Mouse (Mus musculus): ENCODE data around the gene Susd4. TPM values are rescaled to one million over a fixed set of nuclear protein-coding genes. Genes with fewer than 3 reads are reported as not detected.

Gene Susd4
- polyA plus RNA-seq, 1 experiment = not detected

DNA sequence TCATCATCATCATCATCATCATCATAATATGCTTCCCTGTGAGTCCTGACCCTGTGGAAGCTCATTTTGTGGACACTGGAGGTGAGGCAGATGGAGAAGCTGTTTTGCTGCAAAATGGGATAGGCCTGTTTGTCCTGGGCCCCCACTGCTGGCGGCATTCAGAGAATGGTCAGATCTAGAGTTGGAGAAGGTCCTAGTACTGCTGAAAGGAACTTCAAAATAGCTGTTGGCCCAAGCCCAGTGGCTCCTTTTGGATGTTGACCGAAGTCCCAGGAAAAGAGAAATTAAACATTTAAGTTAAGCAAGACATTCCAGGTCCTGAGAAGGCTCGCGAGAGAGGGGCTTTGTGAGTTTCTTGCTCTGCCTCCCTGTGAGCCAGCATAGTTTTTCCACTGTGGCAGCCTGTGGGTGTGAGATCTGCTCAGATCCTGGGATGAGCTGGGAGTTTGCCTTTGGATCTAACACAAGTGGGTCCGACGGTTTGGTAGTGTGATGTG is 15.4 kb downstream of the Susd4 start:
- no peaks in the 10 kb centered on the region for H3K36me3 ChIP-seq (ENCODE audit: control insufficient read depth)
- TF ChIP-seq TAL1 (IDR thresholded peaks at IDR 0.05; ENCODE audit: low read length) = no peak
- TF ChIP-seq GATA1 (IDR thresholded peaks at IDR 0.05; ENCODE audit: low read length) = no peak
- no peaks in the 10 kb centered on the region for H3K27me3 ChIP-seq (ENCODE audit: control insufficient read depth)
- no peaks in the 10 kb centered on the region for H3K9me3 ChIP-seq (ENCODE audit: control insufficient read depth, low read length)
- no peaks in the 10 kb centered on the region for H3K4me1 ChIP-seq (ENCODE audit: control insufficient read depth)
- no peak overlapping the region for H3K4me3 ChIP-seq (replicated peaks)

DNA sequence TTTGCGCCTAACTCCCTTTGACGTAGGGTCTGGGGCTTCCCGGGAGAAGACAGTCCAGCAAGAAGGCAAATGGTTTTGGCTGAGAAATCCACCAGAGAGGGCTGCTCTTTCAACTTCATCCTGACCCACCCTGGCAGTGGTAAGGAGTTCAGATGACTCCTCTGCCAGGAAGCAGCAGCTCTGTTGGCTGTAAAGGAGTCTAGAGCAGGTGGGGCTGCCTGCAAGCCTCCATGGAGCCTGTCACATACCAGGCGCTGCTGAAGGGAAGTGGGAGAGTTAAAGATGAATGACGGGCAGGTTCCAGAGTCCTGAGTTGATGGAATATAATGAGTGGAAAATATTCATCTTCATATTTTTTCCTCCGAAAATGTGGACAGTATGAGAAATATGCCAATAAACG is 20.1 kb downstream of the Susd4 start:
- no peaks in the 10 kb centered on the region for H3K9me3 ChIP-seq (ENCODE audit: control insufficient read depth, low read length)
- no peaks in the 10 kb centered on the region for H3K4me1 ChIP-seq (ENCODE audit: control insufficient read depth)
- TF ChIP-seq TAL1 (IDR thresholded peaks at IDR 0.05; ENCODE audit: low read length) (no peak), GATA1 (IDR thresholded peaks at IDR 0.05; ENCODE audit: low read length) (no peak)
- no peaks in the 10 kb centered on the region for H3K36me3 ChIP-seq (ENCODE audit: control insufficient read depth)
- H3K4me3 ChIP-seq (replicated peaks) = no peak overlapping the region
- H3K27me3 ChIP-seq (ENCODE audit: control insufficient read depth) = no peaks in the 10 kb centered on the region

DNA sequence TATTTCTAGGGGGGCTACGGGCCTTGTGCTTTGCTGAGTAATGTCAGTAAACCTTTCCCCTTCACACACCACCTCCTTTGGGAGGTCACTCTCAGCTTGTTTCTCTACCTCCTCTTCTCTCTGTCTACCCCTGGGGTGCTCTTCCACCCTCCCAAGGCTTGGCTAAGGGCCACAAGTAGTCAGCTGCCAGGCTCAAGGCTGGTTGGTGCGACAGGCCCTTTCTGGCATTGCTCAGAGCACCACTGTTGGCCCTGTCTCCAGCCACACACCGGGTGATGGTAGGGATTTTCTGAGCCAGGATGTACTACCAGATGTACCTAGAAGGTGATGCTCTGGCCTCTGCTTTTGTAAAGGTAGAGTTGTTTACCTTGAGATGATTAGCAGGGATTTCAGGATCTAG is 21.1 kb downstream of the Susd4 start:
- H3K9me3 ChIP-seq (ENCODE audit: control insufficient read depth, low read length) = no peaks in the 10 kb centered on the region
- H3K4me3 ChIP-seq (replicated peaks) = no peak overlapping the region
- TF ChIP-seq TAL1 (IDR thresholded peaks at IDR 0.05; ENCODE audit: low read length) (no peak), GATA1 (IDR thresholded peaks at IDR 0.05; ENCODE audit: low read length) (no peak)

DNA sequence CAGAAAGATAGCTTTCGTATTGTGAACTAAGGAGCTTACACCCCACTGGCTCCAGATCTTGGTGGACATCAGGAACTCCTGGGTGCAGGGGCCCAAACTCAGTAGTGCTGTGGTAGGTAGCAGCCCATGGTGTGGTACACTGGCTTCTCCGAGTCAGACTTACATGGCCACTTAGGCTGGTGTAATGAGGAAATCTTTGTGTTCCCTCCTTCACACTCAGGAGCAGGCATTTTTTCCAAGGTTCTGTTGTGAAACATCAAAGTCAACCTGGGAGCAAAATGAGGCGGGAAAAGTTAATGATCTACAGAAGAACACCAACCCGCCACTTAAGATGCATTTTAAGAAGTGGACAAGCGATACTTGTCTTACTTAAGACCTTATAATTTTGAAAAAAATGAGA is 21.8 kb downstream of the Susd4 start:
- TF ChIP-seq GATA1 (IDR thresholded peaks at IDR 0.05; ENCODE audit: low read length) (no peak), TAL1 (IDR thresholded peaks at IDR 0.05; ENCODE audit: low read length) (no peak)
- H3K27me3 ChIP-seq (ENCODE audit: control insufficient read depth) = no peaks in the 10 kb centered on the region
- no peak overlapping the region for H3K4me3 ChIP-seq (replicated peaks)
- no peaks in the 10 kb centered on the region for H3K36me3 ChIP-seq (ENCODE audit: control insufficient read depth)
- H3K9me3 ChIP-seq (ENCODE audit: control insufficient read depth, low read length) = no peaks in the 10 kb centered on the region
- H3K4me1 ChIP-seq (ENCODE audit: control insufficient read depth) = no peaks in the 10 kb centered on the region

More for the DNA sequence above, 21.1 kb downstream of the Susd4 start:
- Histone ChIP-seq H3K4me1 (ENCODE audit: control insufficient read depth) (no peaks in the 10 kb centered on the region), H3K36me3 (ENCODE audit: control insufficient read depth) (no peaks in the 10 kb centered on the region), H3K27me3 (ENCODE audit: control insufficient read depth) (no peaks in the 10 kb centered on the region)

DNA sequence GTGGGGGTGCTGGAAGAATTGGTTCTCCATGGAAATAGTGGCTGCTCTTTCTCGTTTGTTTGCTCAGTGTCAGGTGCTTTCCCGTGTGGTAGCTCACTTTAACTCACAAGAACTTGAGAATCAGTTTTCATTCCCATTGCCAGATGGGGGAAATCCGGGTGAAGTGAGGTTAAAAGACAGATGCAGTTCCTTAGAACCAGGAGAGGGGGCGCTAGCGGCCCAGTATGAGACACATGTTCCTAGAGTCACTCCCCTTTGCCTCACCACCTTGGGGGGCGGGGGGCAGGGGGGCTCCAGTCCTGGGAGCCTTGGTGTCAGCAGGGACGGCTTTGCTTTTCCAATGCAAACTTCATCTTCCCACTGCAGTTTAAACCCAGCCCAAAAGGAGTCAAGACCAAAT is 23.4 kb downstream of the Susd4 start:
- Histone ChIP-seq H3K27me3 (ENCODE audit: control insufficient read depth) (no peaks in the 10 kb centered on the region), H3K9me3 (ENCODE audit: control insufficient read depth, low read length) (no peaks in the 10 kb centered on the region; the same call in 1 of the 2 replicates), H3K4me1 (ENCODE audit: control insufficient read depth) (no peaks in the 10 kb centered on the region), H3K4me3 (replicated peaks) (no peak overlapping the region), H3K36me3 (ENCODE audit: control insufficient read depth) (no peaks in the 10 kb centered on the region)
- TF ChIP-seq GATA1 (IDR thresholded peaks at IDR 0.05; ENCODE audit: low read length) (no peak), TAL1 (IDR thresholded peaks at IDR 0.05; ENCODE audit: low read length) (no peak)

DNA sequence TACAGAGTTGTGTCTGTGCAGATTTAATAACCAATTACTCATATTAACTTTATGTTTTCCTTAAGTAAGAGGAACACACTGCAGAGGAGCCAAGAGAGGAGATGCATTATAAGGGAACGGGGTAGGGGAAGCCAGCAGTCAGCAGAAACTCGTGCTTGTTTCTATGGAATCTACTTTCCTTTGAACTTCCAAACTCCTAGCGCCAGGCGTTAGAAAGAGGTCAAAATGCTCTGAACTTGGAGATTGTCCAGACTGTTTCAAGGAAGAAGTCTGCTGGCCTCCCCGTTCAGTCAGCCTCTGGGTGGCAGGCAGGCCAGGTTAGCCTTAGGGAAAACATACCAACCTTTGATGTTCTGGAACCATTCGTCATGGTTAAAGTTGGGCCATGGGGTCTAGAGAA is 25.2 kb downstream of the Susd4 start:
- Histone ChIP-seq H3K36me3 (ENCODE audit: control insufficient read depth) (no peaks in the 10 kb centered on the region), H3K27me3 (ENCODE audit: control insufficient read depth) (no peaks in the 10 kb centered on the region), H3K9me3 (ENCODE audit: control insufficient read depth, low read length) (no peaks in the 10 kb centered on the region; the same call in 1 of the 2 replicates), H3K4me3 (replicated peaks) (no peak overlapping the region), H3K4me1 (ENCODE audit: control insufficient read depth) (no peaks in the 10 kb centered on the region)
- no peak for TF ChIP-seq GATA1 (IDR thresholded peaks at IDR 0.05; ENCODE audit: low read length)
- TF ChIP-seq TAL1 (IDR thresholded peaks at IDR 0.05; ENCODE audit: low read length) = no peak

DNA sequence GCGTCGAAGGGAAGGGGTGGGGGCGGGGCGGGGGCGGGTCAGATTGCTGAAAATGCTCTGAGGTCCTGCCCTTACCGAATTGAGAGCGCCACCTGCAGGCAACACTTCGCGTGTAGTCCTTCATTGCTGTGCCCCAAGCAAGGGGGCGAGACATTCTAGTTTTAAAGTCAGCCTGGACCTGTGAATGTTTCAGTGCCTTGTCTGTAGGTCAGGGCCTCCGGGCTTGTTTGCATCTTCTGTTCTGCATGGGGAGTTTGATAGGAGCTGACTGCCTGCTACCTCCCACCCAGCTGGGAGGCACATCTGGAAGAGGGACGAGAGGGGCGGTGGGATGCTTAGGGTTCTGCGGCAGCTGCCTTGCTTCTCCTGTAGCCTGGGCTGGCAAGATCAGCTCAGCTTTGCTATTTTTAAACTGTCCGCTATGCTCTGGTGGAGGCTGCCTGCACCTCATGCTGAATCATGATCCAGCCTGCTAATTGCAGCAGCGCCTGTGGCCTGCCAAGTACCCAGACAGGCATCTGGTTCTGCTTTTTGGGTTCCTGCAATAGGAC is 28.9 kb downstream of the Susd4 start:
- no peak overlapping the region for H3K4me3 ChIP-seq (replicated peaks)
- H3K4me1 ChIP-seq (ENCODE audit: control insufficient read depth) = no peaks in the 10 kb centered on the region

DNA sequence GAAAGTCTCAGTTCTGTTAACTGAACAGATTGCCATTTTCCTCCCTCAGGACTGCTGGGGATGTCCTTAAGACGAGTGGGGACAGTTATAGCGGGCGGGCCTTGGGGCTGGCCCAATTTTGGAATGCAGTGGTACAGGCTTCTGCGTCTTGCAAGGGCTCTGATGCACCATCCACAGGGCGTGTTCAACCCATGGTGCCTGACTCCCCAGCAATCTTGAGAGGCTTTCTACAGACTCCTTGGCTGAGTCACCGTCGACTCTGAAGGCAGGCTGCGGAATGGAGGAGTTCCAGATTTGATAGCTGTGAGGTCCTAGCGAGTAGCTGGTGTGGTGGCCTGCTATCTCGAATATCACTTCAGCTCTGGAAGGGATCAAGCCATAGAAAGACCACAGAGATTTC is 30.6 kb downstream of the Susd4 start:
- TF ChIP-seq TAL1 (IDR thresholded peaks at IDR 0.05; ENCODE audit: low read length) = no peak
- TF ChIP-seq GATA1 (IDR thresholded peaks at IDR 0.05; ENCODE audit: low read length) = no peak
- no peaks in the 10 kb centered on the region for H3K36me3 ChIP-seq (ENCODE audit: control insufficient read depth)

More for the DNA sequence above, 28.9 kb downstream of the Susd4 start:
- TF ChIP-seq GATA1 (IDR thresholded peaks at IDR 0.05; ENCODE audit: low read length) (no peak), TAL1 (IDR thresholded peaks at IDR 0.05; ENCODE audit: low read length) (no peak)
- H3K9me3 ChIP-seq (ENCODE audit: control insufficient read depth, low read length) = peaks cover 3% of the 10 kb centered on the region; the same call in 1 of the 2 replicates
- no peaks in the 10 kb centered on the region for H3K27me3 ChIP-seq (ENCODE audit: control insufficient read depth)
- H3K36me3 ChIP-seq (ENCODE audit: control insufficient read depth) = no peaks in the 10 kb centered on the region

DNA sequence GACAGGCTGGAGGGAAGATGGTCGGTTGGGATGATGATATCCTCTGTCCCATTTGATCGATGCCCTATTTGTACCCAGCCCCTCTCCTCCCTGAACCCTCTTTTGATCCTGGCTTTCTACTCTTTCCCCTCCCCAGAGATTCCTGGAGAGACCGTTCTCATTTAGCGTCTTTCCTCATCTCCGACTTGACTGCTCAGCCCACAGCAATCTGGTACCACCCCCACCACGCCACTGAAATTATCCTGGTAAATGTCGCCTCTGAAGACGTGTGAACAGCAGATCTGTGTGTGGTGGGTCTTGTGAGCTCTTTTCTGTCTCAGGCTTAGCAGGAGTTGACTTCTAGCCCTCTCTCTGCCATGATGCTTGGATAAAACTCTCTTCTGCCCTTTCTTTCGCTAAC is 31.0 kb downstream of the Susd4 start:
- TF ChIP-seq TAL1 (IDR thresholded peaks at IDR 0.05; ENCODE audit: low read length) = no peak
- TF ChIP-seq GATA1 (IDR thresholded peaks at IDR 0.05; ENCODE audit: low read length) = no peak
- H3K27me3 ChIP-seq (ENCODE audit: control insufficient read depth) = no peaks in the 10 kb centered on the region
- H3K36me3 ChIP-seq (ENCODE audit: control insufficient read depth) = no peaks in the 10 kb centered on the region
- H3K9me3 ChIP-seq (ENCODE audit: control insufficient read depth, low read length) = peaks cover 3% of the 10 kb centered on the region; the same call in 1 of the 2 replicates
- H3K4me3 ChIP-seq (replicated peaks) = no peak overlapping the region
- no peaks in the 10 kb centered on the region for H3K4me1 ChIP-seq (ENCODE audit: control insufficient read depth)

More for the DNA sequence above, 30.6 kb downstream of the Susd4 start:
- H3K27me3 ChIP-seq (ENCODE audit: control insufficient read depth) = no peaks in the 10 kb centered on the region
- no peak overlapping the region for H3K4me3 ChIP-seq (replicated peaks)
- H3K9me3 ChIP-seq (ENCODE audit: control insufficient read depth, low read length) = peaks cover 3% of the 10 kb centered on the region; the same call in 1 of the 2 replicates
- H3K4me1 ChIP-seq (ENCODE audit: control insufficient read depth) = no peaks in the 10 kb centered on the region

DNA sequence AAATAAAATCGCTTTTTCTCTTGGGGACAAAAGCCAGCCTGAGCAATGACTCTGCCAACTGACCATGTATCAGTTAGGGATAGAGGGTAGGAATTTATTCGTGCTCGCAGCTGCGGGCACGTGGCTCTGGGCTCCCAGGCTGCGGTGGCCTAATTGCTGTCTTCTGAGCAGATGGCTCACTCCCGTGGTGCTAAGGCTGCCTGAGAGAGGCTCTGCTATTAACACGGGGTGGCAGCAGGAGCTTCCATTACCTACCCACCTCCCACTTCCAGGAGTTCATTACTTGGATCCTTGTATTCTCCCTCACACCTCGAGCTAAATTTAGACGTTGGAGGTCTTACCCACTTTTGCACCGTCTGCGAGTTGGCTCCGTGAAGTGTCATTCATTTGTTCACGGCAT is 33.4 kb downstream of the Susd4 start:
- no peaks in the 10 kb centered on the region for H3K4me1 ChIP-seq (ENCODE audit: control insufficient read depth)
- no peaks in the 10 kb centered on the region for H3K36me3 ChIP-seq (ENCODE audit: control insufficient read depth)
- peaks cover 3% of the 10 kb centered on the region; the same call in 1 of the 2 replicates for H3K9me3 ChIP-seq (ENCODE audit: control insufficient read depth, low read length)
- no peak overlapping the region for H3K4me3 ChIP-seq (replicated peaks)
- no peaks in the 10 kb centered on the region for H3K27me3 ChIP-seq (ENCODE audit: control insufficient read depth)
- TF ChIP-seq TAL1 (IDR thresholded peaks at IDR 0.05; ENCODE audit: low read length) (no peak), GATA1 (IDR thresholded peaks at IDR 0.05; ENCODE audit: low read length) (no peak)

All from erythroblast, embryonic 14.5 days (primary cell).